18 mouse cellular contexts compared by ENCODE assay signal in genomic region chr7:92424703-92425102, GRCm38 (mm10).
DNase-seq lines count a peak whose midpoint lies in the region; ATAC-seq and TF ChIP-seq lines count a peak whose summit lies in the region.
"Had no signal": no experiment of that assay in that cellular context is flagged by ENCODE, and none has a peak within 500 bp of the region (broad histone marks: within the 10 kb centered on the region; RNA-seq: fewer than 3 reads in every experiment).

No protein-coding gene starts in this region.

- 47% methylated on average over 3 of the region's 3 CpGs for WGBS in forebrain, postnatal 0 days
- 72% methylated on average over 3 of the region's 3 CpGs for WGBS in forebrain, embryonic 16.5 days

- H3K27me3 ChIP-seq in forebrain, postnatal 0 days (ENCODE audit: insufficient read depth, low read length): no peaks in the 10 kb centered on the region
- no peaks in the 10 kb centered on the region; the same call in 1 of the 2 replicates for H3K27me3 ChIP-seq in forebrain, embryonic 16.5 days (replicated peaks; ENCODE audit: control insufficient read depth, insufficient read depth, low read length)
- H3K27me3 ChIP-seq: heart, embryonic 12.5 days; intestine, embryonic 15.5 days; midbrain, embryonic 15.5 days; neural tube, embryonic 12.5 days had no signal

- no peak overlapping the region for H3K27ac ChIP-seq in forebrain, postnatal 0 days (ENCODE audit: low read depth, low read length)
- no peak overlapping the region for H3K27ac ChIP-seq in forebrain, embryonic 16.5 days (ENCODE audit: low read length)
- H3K27ac ChIP-seq: intestine, embryonic 15.5 days; kidney, postnatal 0 days; midbrain, embryonic 15.5 days; neural tube, embryonic 12.5 days had no signal

- DNase-seq in forebrain, postnatal 0 days: peak; percentile 20
- peak; percentile 20 for DNase-seq in left cerebral cortex, postnatal 4 days
- DNase-seq in left cerebral cortex, adult 11 months (ENCODE audit: low spot score): no peak
- peak; percentile 18 for DNase-seq in brain, embryonic 14.5 days (ENCODE audit: low read depth)
- peak; percentile 8 for DNase-seq in thymus, postnatal 0 days (ENCODE audit: low spot score)
- DNase-seq: adrenal gland, postnatal 14 days; cerebellum, postnatal 36 days; heart, postnatal 36 days; lung, adult 2 months; right cerebral cortex, postnatal 4 days had no signal

- no peak overlapping the region for H3K4me2 ChIP-seq in forebrain, postnatal 0 days (ENCODE audit: low read depth)
- H3K4me2 ChIP-seq in forebrain, embryonic 16.5 days (ENCODE audit: low read length): no peak overlapping the region
- H3K4me2 ChIP-seq: heart, embryonic 12.5 days; intestine, embryonic 15.5 days; midbrain, embryonic 15.5 days; neural tube, embryonic 12.5 days had no signal

- no peak for TF ChIP-seq CTCF in forebrain, postnatal 0 days (IDR thresholded peaks at IDR 0.05; ENCODE audit: low read depth)
- TF ChIP-seq CTCF in brain, embryonic 14.5 days (IDR thresholded peaks at IDR 0.05; ENCODE audit: borderline replicate concordance, extremely low read depth, insufficient read depth, insufficient read length): no peak

- no peak for TF ChIP-seq POLR2A in brain, embryonic 14.5 days (IDR thresholded peaks at IDR 0.05; ENCODE audit: borderline replicate concordance, extremely low read depth, insufficient read depth, insufficient read length, poor library complexity, severe bottlenecking)

- H3K9me3 ChIP-seq in forebrain, postnatal 0 days (ENCODE audit: low read length): no peaks in the 10 kb centered on the region
- no peaks in the 10 kb centered on the region for H3K9me3 ChIP-seq in forebrain, embryonic 16.5 days (ENCODE audit: control insufficient read depth, low read length)
- H3K9me3 ChIP-seq: heart, embryonic 12.5 days; intestine, embryonic 15.5 days; midbrain, embryonic 15.5 days; neural tube, embryonic 12.5 days had no signal

- 0 out of 2 replicates have a peak, but pooled peaks cover 5% of the 10 kb centered on the region for H3K36me3 ChIP-seq in forebrain, postnatal 0 days (ENCODE audit: insufficient read depth)
- H3K36me3 ChIP-seq in forebrain, embryonic 16.5 days (ENCODE audit: control insufficient read depth, insufficient read depth): no peaks in the 10 kb centered on the region
- H3K36me3 ChIP-seq: heart, embryonic 12.5 days; intestine, embryonic 15.5 days; midbrain, embryonic 15.5 days; neural tube, embryonic 12.5 days had no signal

- peak; percentile 62 for ATAC-seq in forebrain, postnatal 0 days
- ATAC-seq in forebrain, embryonic 16.5 days: no peak
- no peak for ATAC-seq in erythroid progenitor cell, adult 5-6 weeks (replicated peaks; ENCODE audit: low FRiP score, poor library complexity, severe bottlenecking)
- ATAC-seq in megakaryocyte-erythroid progenitor cell, adult 5-6 weeks (replicated peaks; ENCODE audit: low FRiP score, low TSS enrichment, poor library complexity, severe bottlenecking): no peak
- ATAC-seq: intestine, embryonic 15.5 days; midbrain, embryonic 15.5 days had no signal

- no peak overlapping the region for H3K9ac ChIP-seq in forebrain, postnatal 0 days
- H3K9ac ChIP-seq in forebrain, embryonic 16.5 days (replicated peaks; ENCODE audit: low read depth, low read length): no peak overlapping the region
- H3K9ac ChIP-seq: heart, embryonic 12.5 days; intestine, embryonic 15.5 days; midbrain, embryonic 15.5 days; neural tube, embryonic 12.5 days had no signal

- no peaks in the 10 kb centered on the region for H3K4me1 ChIP-seq in forebrain, postnatal 0 days (ENCODE audit: insufficient read depth)
- H3K4me1 ChIP-seq in forebrain, embryonic 16.5 days (replicated peaks; ENCODE audit: control insufficient read depth, insufficient read depth, low read length): 0 out of 2 replicates have a peak, but pooled peaks cover 2% of the 10 kb centered on the region
- H3K4me1 ChIP-seq: intestine, embryonic 15.5 days; neural tube, embryonic 12.5 days had no signal

- intact Hi-C loops in left cerebral cortex, postnatal 4 days (cut with DNase I): no loop called here

- no peak overlapping the region for H3K4me3 ChIP-seq in forebrain, postnatal 0 days (ENCODE audit: low read depth, low read length)
- H3K4me3 ChIP-seq in forebrain, embryonic 16.5 days (replicated peaks; ENCODE audit: low read length): no peak overlapping the region
- H3K4me3 ChIP-seq: heart, embryonic 12.5 days; intestine, embryonic 15.5 days; midbrain, embryonic 15.5 days; neural tube, embryonic 12.5 days had no signal
